Mouse (Mus musculus): ENCODE measurements around the gene Smndc1.

- TF ChIP-seq POLR2A (IDR thresholded peaks at IDR 0.05; ENCODE audit: insufficient read length, low read depth) = no peak
- TF ChIP-seq MAX (IDR thresholded peaks at IDR 0.05; ENCODE audit: low read depth) = no peak
- no peak for TF ChIP-seq MYOD1 (IDR thresholded peaks at IDR 0.05; ENCODE audit: control insufficient read depth in 1 of 3, insufficient read length in 2 of 3, low read depth in 2 of 3)
- TF ChIP-seq USF1 (IDR thresholded peaks at IDR 0.05; ENCODE audit: low read depth) = no peak
- TF ChIP-seq CEBPB (IDR thresholded peaks at IDR 0.05; ENCODE audit: insufficient read depth, poor library complexity, severe bottlenecking) = no peak
- no peak for TF ChIP-seq TCF12 (IDR thresholded peaks at IDR 0.05; ENCODE audit: insufficient read depth, poor library complexity, severe bottlenecking)
- TF ChIP-seq TCF3 (IDR thresholded peaks at IDR 0.05; ENCODE audit: insufficient read length, low read depth) = no peak
- TF ChIP-seq E2F4 (IDR thresholded peaks at IDR 0.05; ENCODE audit: insufficient read depth) = no peak
- no peak for TF ChIP-seq POLR2AphosphoS2 (IDR thresholded peaks at IDR 0.05; ENCODE audit: insufficient read length, low read depth)
Observed at GRCm38 (mm10) chr19:53399213-53399612, 8.8 kb upstream of the Smndc1 start.

All from myocyte (in vitro differentiated cells).